Mouse (Mus musculus): ENCODE measurements around the gene Sprr1a.

- no peak for TF ChIP-seq CTCF (conservative IDR thresholded peaks at IDR 0.05; ENCODE audit: insufficient read depth, insufficient read length, low read depth, low read length)
- no peak for TF ChIP-seq POLR2A (IDR thresholded peaks at IDR 0.05; ENCODE audit: low read depth, low read length)
These were observed 30.5 kb downstream of the Sprr1a start for GRCm38 (mm10) chr3:92455151-92455550.
